Mouse (Mus musculus): ENCODE results near the gene Met.

DNA sequence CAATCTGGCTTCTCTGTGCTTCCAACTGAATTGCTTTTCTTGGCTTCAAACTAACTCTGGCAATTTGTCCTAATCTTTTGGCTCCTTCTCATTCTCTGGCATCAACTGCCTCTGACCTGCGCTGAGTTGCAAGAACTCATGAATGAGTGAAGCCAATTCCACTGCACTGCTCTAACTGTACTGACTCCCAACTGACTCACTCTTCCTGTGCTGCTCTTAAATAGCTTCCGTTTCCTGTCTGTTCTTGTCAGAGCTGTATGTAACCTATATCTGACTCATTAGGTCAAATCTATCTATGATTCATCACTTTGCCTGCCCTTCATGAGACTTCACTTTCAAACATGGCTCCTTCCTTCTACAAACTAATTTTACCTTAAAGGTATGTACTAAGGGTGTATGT, 130.4 kb downstream of the Met start:
- TF ChIP-seq EP300 (IDR thresholded peaks at IDR 0.05; ENCODE audit: insufficient read depth, low read depth, low read length), result no peak
- TF ChIP-seq POLR2A (IDR thresholded peaks at IDR 0.05; ENCODE audit: insufficient read depth, low read length), result no peak

Data from ES-Bruce4 (cell line).